Mouse (Mus musculus): ENCODE results near the gene Axl. TPM values are rescaled to one million over a fixed set of nuclear protein-coding genes. Genes with fewer than 3 reads are reported as not detected.

Axl gene
- 71.1 and 76.0 TPM in 2 replicates for polyA plus RNA-seq (2016; fragmentation: Nextera tagmentation; extraction: Ambion mirVana)

DNA sequence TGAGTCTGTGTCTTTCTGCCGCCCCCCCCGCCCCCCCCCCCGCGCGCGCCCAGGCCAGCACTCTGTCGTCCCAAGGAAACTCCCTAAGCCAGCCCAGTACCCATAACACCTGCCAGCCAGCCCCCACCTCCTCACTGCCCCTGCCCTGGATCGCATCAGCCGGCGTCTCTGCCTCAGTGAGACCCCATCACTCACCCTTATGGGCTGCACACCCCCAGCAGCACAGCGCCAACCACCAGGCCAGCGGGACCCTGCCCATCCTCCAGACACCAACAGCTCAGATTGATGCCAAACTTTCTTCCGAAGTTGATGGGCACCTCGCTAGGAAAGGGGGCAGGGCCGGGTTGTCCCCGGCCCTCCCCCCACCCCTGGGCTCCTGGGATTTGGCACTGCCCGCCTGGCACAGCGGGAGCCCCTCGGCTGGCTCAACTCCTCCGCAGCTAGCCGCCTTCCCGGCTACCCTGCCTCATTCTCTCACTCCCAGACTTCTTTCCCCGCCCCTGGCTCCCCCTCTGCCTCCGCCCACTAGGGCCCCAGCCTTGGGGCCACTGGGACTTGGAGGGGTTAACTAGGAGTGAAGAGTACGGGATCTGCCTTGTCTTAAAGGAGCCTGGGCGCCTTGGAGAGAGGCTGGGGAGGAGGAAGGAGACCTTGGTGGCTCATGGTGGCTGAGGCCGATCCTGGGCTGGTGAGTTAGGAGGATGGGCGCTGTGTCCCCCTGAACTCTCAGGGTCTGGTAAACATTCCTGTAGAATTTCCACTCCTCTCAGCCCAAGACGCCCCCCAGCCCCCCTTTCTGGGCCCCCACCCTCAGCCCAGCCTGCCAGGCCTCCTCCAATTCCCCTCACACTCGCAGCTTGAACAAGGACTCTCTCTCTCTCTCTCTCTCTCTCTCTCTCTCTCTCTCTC lies at the start of gene Axl:
Gene Axl (minus strand): TSS at position 486 of the 909 bp plus-strand sequence.
- Histone ChIP-seq H3K9ac (peak within 1 kb of the TSS; percentile 72), H3K27me3 (no peaks in the 10 kb centered on the region), H3K27ac (peak within 1 kb of the TSS; percentile 75), H3K4me1 (peaks cover 23% of the 10 kb centered on the region), H3K4me3 (peak within 1 kb of the TSS; percentile 69), H3K36me3 (0 out of 2 replicates have a peak, but pooled peaks cover 9% of the 10 kb centered on the region), H3K9me3 (no peaks in the 10 kb centered on the region), H3K4me2 (replicated peaks) (peak within 1 kb of the TSS; percentile 90)
- WGBS = 0% methylated on average over 25 of the region's 30 CpGs
- ATAC-seq (ENCODE audit: insufficient number of reproducible peaks, insufficient read depth, low FRiP score, low TSS enrichment) = peak; percentile 88

GRCm38 (mm10) chr7:25835188-25835891 lies 46.8 kb upstream of the Axl start:
- no peaks in the 10 kb centered on the region for H3K36me3 ChIP-seq
- H3K9me3 ChIP-seq = no peaks in the 10 kb centered on the region
- H3K27ac ChIP-seq = no peak overlapping the region
- no peak overlapping the region for H3K4me2 ChIP-seq (replicated peaks)
- ATAC-seq (ENCODE audit: insufficient number of reproducible peaks, insufficient read depth, low FRiP score, low TSS enrichment) = no peak
- no peaks in the 10 kb centered on the region for H3K27me3 ChIP-seq
- H3K4me1 ChIP-seq = peaks cover 10% of the 10 kb centered on the region; the same call in 1 of the 2 replicates
- H3K4me3 ChIP-seq = no peak overlapping the region
- H3K9ac ChIP-seq = no peak overlapping the region
- 66% methylated on average over 10 of the region's 10 CpGs for WGBS

- H3K4me2 ChIP-seq (replicated peaks) = no peak overlapping the region
- no peak overlapping the region for H3K4me3 ChIP-seq
- H3K4me1 ChIP-seq = peaks cover 16% of the 10 kb centered on the region; the same call in 1 of the 2 replicates
- no peak for ATAC-seq (ENCODE audit: insufficient number of reproducible peaks, insufficient read depth, low FRiP score, low TSS enrichment)
- peak overlapping the region; percentile 30; the same call in 1 of the 2 replicates for H3K27ac ChIP-seq
- WGBS = 69% methylated on average over 10 of the region's 10 CpGs
- H3K27me3 ChIP-seq = no peaks in the 10 kb centered on the region
- no peak overlapping the region for H3K9ac ChIP-seq
- H3K9me3 ChIP-seq = no peaks in the 10 kb centered on the region
- no peaks in the 10 kb centered on the region for H3K36me3 ChIP-seq
These were observed 43.3 kb upstream of the Axl start for GRCm38 (mm10) chr7:25831557-25832530.

DNA sequence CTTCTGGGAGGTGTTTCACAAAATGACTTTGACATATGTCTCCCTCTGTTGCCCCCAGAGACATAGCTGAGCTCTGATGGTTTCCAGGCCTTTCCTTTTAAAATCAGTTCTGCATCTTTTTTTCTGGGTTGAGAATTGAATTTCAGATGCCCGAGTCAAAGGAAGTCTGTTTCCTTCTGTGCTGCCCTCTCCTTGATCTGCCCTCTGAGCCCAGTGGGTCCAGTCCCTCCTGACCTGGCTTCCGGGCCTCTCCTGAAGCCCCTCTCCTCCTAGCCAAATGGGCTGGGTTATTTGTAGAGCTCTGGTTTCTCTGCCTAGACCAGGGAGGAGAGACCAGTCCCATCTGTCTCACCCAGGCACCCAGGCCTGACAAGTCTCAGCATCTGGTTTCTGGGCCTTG lies 41.7 kb upstream of the Axl start:
- Histone ChIP-seq H3K4me3 (no peak overlapping the region), H3K27me3 (no peaks in the 10 kb centered on the region), H3K27ac (peak overlapping the region; percentile 69), H3K9me3 (no peaks in the 10 kb centered on the region), H3K4me1 (peaks cover 18% of the 10 kb centered on the region; the same call in 1 of the 2 replicates), H3K4me2 (replicated peaks) (no peak overlapping the region), H3K9ac (no peak overlapping the region), H3K36me3 (no peaks in the 10 kb centered on the region)
- WGBS = 20% methylated on average over 2 of the region's 2 CpGs
- ATAC-seq (ENCODE audit: insufficient number of reproducible peaks, insufficient read depth, low FRiP score, low TSS enrichment) = 0 out of 2 replicates have a peak, but pooled peaks have one; percentile 17

GRCm38 (mm10) chr7:25827199-25827598 lies 38.7 kb upstream of the Axl start:
- Histone ChIP-seq H3K9me3 (no peaks in the 10 kb centered on the region), H3K4me3 (no peak overlapping the region), H3K27me3 (no peaks in the 10 kb centered on the region), H3K36me3 (no peaks in the 10 kb centered on the region), H3K9ac (no peak overlapping the region), H3K4me2 (replicated peaks) (0 out of 2 replicates have a peak overlapping the region, but pooled peaks have one; percentile 5), H3K4me1 (peaks cover 18% of the 10 kb centered on the region; the same call in 1 of the 2 replicates), H3K27ac (peak overlapping the region; percentile 65)
- peak; percentile 54; the same call in 1 of the 2 replicates for ATAC-seq (ENCODE audit: insufficient number of reproducible peaks, insufficient read depth, low FRiP score, low TSS enrichment)
- WGBS = 18% methylated on average over 3 of the region's 3 CpGs

- H3K4me1 ChIP-seq = peaks cover 14% of the 10 kb centered on the region; the same call in 1 of the 2 replicates
- H3K9ac ChIP-seq = no peak overlapping the region
- 63% methylated on average over 6 of the region's 6 CpGs for WGBS
- H3K4me2 ChIP-seq (replicated peaks) = no peak overlapping the region
- H3K36me3 ChIP-seq = no peaks in the 10 kb centered on the region
- H3K9me3 ChIP-seq = no peaks in the 10 kb centered on the region
- H3K27me3 ChIP-seq = no peaks in the 10 kb centered on the region
- H3K27ac ChIP-seq = no peak overlapping the region
- H3K4me3 ChIP-seq = no peak overlapping the region
- ATAC-seq (ENCODE audit: insufficient number of reproducible peaks, insufficient read depth, low FRiP score, low TSS enrichment) = no peak
These were observed 37.5 kb upstream of the Axl start for GRCm38 (mm10) chr7:25826029-25826428.

- H3K4me2 ChIP-seq (replicated peaks) = no peak overlapping the region
- H3K27ac ChIP-seq = no peak overlapping the region
- WGBS = 54% methylated on average over 9 of the region's 9 CpGs
- H3K9me3 ChIP-seq = no peaks in the 10 kb centered on the region
- no peak for ATAC-seq (ENCODE audit: insufficient number of reproducible peaks, insufficient read depth, low FRiP score, low TSS enrichment)
- no peaks in the 10 kb centered on the region for H3K36me3 ChIP-seq
- no peak overlapping the region for H3K4me3 ChIP-seq
- H3K27me3 ChIP-seq = no peaks in the 10 kb centered on the region
- peaks cover 7% of the 10 kb centered on the region; the same call in 1 of the 2 replicates for H3K4me1 ChIP-seq
- no peak overlapping the region for H3K9ac ChIP-seq
These were observed 36.5 kb upstream of the Axl start for GRCm38 (mm10) chr7:25825043-25825442.

- Histone ChIP-seq H3K36me3 (no peaks in the 10 kb centered on the region), H3K27me3 (peaks cover 14% of the 10 kb centered on the region; the same call in 1 of the 2 replicates), H3K4me2 (replicated peaks) (peak within 1 kb of the TSS; percentile 88), H3K4me3 (peak within 1 kb of the TSS; percentile 46), H3K4me1 (peaks cover 10% of the 10 kb centered on the region), H3K27ac (no peak within 1 kb of the TSS), H3K9ac (peak within 1 kb of the TSS; percentile 63), H3K9me3 (no peaks in the 10 kb centered on the region)
- peak; percentile 57; the same call in 1 of the 2 replicates for ATAC-seq (ENCODE audit: insufficient number of reproducible peaks, insufficient read depth, low FRiP score, low TSS enrichment)
- under 1% methylated on average over 39 of the region's 40 CpGs for WGBS
These were observed 27.9 kb upstream of the Axl start, which contains the start of gene Cyp2s1 for GRCm38 (mm10) chr7:25816241-25816919. Gene Cyp2s1, minus strand, starts transcription at chr7:25816913.

GRCm38 (mm10) chr7:25815571-25815970 lies 27.1 kb upstream of the Axl start:
- ATAC-seq (ENCODE audit: insufficient number of reproducible peaks, insufficient read depth, low FRiP score, low TSS enrichment) = no peak
- WGBS = 21% methylated on average over 7 of the region's 7 CpGs
- Histone ChIP-seq H3K27ac (no peak overlapping the region), H3K36me3 (no peaks in the 10 kb centered on the region), H3K9me3 (no peaks in the 10 kb centered on the region), H3K4me2 (replicated peaks) (peak overlapping the region; percentile 88), H3K4me1 (peaks cover 10% of the 10 kb centered on the region), H3K27me3 (peaks cover 14% of the 10 kb centered on the region; the same call in 1 of the 2 replicates), H3K9ac (peak overlapping the region; percentile 63; the same call in 1 of the 2 replicates), H3K4me3 (peak overlapping the region; percentile 46)

DNA sequence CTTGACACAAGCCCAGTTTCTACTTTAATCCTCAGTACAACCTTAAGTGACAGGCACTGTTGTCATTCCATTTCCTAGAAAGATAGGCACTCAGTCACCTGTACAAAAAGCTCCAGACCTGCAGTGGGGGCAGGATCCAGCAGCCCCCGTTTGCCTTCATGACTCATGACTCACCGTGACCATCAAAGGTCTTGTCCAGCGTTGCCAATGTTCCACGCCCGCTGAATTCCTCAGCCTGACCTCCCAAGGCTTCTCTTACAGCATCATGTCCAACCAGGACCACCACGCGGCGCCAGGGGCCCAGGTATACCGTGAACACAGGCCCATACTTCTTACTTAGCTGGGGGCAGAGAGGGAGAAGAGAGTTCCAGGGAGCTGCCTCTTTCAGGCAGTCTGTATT lies 26.2 kb upstream of the Axl start:
- ATAC-seq (ENCODE audit: insufficient number of reproducible peaks, insufficient read depth, low FRiP score, low TSS enrichment) = no peak
- H3K4me2 ChIP-seq (replicated peaks) = 0 out of 2 replicates have a peak overlapping the region, but pooled peaks have one; percentile 88
- H3K27me3 ChIP-seq = peaks cover 14% of the 10 kb centered on the region; the same call in 1 of the 2 replicates
- no peaks in the 10 kb centered on the region for H3K36me3 ChIP-seq
- peaks cover 10% of the 10 kb centered on the region for H3K4me1 ChIP-seq
- H3K9me3 ChIP-seq = no peaks in the 10 kb centered on the region
- WGBS = 78% methylated on average over 9 of the region's 9 CpGs
- no peak overlapping the region for H3K27ac ChIP-seq
- H3K4me3 ChIP-seq = no peak overlapping the region
- H3K9ac ChIP-seq = no peak overlapping the region

Measured in embryonic facial prominence, embryonic 12.5 days (tissue).